Mouse (Mus musculus): ENCODE results near the gene Rxfp2.

DNA sequence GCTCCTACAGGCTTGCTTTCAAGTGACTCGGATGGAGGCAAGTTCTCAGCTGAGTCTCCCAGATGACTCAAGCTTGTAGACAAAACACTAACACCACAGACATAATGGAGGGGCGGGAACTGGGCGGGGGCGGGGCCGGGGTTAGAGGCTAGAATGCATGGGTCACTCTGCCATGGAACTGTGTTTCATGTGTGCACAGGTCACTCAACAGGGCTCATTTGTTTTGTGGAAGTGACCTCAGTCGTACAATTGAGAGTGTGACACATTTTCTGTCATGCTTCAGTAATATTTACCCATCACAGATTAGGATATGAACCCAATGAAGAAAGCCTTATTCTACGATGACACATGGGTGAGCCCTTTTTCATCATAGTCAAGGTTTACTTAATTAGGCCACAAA, 20.2 kb upstream of the Rxfp2 start:
- TF ChIP-seq PAX5 (IDR thresholded peaks at IDR 0.05; ENCODE audit: low read length) (no peak), RCOR1 (conservative IDR thresholded peaks at IDR 0.05; ENCODE audit: low read depth, low read length) (no peak), ZKSCAN1 (IDR thresholded peaks at IDR 0.05; ENCODE audit: borderline replicate concordance, low read depth, low read length) (no peak), IRF4 (IDR thresholded peaks at IDR 0.05; ENCODE audit: low read depth, low read length) (no peak), ELF1 (IDR thresholded peaks at IDR 0.05; ENCODE audit: low read depth, low read length) (no peak), TBP (conservative IDR thresholded peaks at IDR 0.05; ENCODE audit: low read depth, low read length) (no peak), SIN3A (IDR thresholded peaks at IDR 0.05; ENCODE audit: low read length) (no peak)
